Mouse (Mus musculus) lung, postnatal 36 days (tissue): ENCODE measurements at regions not wholly inside any gene's neighbourhood (a gene's known extent, or its start where the extent isn't known, plus 50 kb on each side); places are given as distances from the start of the nearest gene placed in this dataset.

ENCODE experiments used
- DNase-seq: peaks from one replicate; pipeline ENCODE4 v3.0.0; 2022; ENCODE audit warnings: mixed read lengths

DNA sequence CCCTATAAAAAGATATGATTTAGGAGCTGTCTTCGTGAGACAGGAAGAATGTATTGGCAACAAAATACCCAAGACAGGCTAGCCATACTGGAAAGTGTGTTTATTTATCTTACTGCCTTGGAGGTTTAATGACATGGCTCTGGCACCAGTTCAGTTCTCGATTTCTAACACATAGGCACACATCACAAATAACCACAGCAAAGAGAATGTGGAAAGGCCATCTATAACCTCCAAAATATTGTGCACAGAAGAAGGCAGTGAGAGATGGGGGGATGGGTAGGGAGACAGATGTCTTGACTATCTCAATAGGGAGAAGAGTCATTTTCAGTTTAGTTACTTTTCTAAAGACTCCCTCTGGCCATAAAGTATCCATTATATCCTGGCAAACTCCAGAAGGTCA is 90.5 kb downstream of the Minar1 start:
- DNase-seq: no peak

DNA sequence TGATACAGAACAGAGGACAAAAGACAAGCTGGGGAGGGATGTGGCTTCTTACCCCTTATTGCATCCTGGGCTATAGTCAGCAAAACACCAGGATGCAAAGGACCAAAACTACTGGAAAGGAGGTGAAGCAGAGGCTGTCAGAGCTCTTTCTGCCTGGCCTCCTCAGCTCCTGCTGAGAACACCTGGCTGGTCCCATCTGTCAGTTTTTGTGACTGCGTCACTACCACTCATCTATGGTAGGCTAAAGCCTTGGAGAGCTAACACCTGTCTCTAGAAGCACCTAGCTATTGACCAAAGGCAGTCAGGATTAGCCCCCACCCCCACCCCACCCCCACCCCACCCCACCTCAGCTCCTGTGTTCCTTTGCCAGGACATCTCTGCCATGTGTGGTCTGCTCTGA is 98.8 kb downstream of the Minar1 start:
- no peak for DNase-seq

DNA sequence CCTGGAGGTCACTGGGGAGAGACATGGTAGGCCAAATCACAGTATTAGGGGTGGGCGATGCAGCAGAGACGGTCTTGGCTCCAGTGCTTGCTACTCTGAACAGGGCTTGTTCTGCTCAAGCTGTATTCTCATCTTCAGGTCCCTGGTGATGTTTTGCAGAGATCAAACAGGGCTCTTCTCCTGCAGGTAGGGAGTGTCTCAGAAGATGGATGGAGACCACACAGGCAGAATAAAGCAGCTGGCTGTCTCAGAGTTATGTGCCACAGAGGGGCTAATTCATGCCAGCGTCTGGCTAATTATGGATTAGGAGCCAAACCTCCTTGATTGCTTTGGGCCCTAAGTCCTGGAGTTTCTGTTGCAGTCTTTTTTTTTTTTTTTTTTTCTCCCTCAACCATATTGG is 99.2 kb downstream of the Minar1 start:
- DNase-seq: no peak

DNA sequence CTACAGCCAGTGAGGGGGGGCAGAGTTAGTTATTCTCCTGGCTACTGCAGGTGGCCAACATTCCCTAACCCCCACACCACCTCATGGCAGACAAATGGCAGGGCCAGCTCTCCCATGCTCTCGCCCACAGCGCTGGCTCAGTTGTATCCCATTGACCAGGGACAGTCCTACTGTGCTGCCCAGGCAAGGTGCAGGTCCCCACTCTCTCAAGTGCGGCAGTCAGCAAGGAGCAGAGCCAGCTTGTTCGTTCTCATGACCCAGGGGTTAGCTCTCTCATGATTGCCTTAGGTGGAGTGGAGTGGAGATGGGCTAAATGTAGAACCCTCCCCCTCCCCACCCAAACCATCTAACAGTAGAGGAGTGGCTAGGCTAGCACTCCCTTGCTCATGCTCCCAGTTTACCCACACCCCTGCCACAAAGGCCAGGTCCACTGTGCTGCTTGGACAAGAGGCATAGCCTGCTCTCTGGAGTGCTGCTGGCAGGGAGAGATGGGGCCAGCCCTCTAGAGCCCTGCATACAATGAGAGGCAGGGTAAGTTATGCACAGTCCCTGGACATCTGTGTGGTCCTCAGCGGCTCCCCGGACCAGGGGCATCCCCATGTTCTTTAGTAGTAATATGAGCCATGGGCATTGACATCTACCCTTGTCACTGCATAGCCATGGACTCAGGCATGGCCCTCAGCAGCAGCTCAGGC is 114.4 kb downstream of the Minar1 start:
- DNase-seq: no peak

DNA sequence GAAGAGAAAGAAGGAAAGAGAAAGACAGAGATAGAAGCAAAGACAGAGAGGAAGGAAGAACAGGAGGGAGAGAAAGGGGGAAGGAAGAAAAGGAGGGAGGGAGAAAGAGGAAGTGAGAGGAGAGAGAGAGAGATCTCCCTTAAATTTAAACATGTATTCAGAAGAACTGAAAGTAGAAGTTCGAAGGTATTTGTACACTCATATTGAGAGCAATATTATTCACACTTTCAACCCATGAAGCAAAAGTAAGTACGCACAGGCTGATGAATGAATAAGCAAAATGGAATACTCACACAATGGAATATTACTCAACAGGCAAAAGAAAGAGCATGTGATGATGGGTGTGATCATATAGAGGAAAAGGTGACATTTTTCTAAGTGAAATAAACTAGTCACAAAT is 120.8 kb downstream of the Minar1 start:
- DNase-seq: no peak

DNA sequence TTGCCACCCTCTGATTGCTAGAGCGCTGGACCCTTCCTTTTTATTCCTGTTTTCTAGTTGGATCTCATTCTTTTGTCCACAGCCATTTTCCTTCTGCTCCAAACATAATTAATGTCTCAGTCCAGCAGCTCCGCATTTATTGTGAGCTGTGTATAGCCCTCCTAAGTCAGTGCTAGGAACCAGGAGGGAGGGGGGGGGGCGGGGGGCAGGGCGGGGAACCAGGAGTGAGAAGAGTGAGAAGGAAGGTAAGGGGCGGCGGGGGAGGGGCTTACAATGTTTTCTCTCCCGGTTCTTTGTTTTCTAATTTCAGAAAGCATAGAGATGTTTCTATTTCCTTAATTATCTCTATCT is 125.6 kb downstream of the Minar1 start:
- DNase-seq: no peak

DNA sequence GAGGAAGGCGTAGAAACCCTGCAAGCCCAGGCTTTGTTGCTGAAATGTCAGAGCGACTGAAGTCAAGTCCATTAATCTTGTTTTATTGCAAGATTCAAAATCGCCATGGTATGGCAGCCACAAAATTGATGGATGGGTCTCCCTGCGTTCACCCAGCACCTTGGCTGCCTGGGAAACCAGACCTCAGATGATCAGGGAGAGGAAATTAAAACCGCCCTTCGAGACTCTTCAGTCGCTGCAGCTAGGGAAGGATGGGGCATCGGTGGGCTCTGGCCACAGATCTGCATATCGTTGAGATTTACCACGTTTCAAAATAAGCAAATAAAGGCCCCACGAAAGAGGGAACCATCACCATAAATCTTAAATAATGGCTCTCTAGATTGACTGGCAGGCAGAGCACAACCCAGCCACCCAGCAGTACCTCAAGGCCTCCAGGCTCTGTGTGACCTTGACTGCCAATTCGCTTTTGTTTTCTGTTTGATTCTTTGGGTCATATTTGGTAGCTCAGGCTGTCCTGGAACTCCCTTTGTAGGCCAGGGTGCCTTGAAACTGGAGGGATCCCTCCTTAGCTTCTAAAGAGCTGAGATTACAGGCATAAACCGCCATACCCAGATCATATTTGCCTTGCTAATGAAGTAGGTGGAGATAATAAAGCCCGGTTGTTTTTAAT is 126.1 kb downstream of the Minar1 start:
- no peak for DNase-seq

DNA sequence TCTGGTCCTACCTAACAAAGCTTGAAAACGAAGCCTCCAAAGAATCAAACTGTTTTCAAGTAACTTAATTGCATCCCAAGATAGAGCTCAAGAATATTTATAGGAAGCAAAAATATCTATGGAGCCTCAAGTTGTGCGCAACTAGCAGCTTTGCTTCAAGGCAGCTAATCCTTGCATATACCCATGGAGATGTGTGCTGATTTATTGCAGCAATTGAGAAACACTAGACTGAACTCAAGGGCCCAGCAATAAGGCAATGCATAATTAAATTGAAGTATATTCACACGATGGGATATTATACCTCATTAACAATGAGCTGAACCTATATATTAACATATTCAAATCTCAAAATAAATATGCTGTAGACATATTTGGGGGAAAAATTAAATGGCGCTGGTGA is 135.3 kb downstream of the Minar1 start:
- DNase-seq: no peak

DNA sequence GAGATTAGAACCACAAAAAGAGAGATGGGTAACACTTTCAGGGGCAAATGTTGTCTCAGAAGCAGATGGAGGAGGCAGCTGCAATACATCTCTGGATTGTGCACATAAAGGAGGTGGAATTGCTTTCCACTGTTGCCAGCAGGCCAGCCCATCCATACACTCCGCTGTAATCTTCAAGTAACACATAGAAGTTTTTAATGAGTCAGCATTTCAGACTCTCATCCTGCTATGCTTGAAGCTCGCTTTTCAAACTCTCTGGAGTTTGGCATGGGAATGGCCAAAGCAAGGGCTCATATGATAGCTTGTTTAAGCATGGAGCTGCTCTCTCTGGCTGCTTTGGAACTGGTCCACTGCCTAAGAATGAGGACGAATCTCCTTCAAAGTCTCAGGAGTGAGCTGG is 143.5 kb downstream of the Minar1 start:
- no peak for DNase-seq

DNA sequence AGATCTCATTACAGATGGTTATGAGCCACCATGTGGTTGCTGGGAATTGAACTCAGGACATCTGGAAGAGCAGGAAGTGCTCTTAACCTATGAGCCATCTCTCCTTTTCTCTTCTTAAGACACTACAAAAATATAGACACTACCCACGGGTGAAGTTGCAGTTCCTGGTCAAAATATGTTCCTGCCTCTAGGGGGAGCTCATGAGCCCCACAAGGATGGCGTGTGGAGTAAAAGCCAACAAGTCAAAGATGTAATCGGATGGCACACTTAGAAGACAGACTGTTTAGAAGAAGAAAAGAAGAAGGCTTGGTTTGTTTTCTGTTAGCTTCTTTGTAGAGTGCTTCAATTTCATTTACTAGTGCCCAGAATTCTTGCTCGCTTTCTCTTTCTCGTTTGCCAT is 161.7 kb downstream of the Minar1 start:
- DNase-seq: peak; percentile 25

DNA sequence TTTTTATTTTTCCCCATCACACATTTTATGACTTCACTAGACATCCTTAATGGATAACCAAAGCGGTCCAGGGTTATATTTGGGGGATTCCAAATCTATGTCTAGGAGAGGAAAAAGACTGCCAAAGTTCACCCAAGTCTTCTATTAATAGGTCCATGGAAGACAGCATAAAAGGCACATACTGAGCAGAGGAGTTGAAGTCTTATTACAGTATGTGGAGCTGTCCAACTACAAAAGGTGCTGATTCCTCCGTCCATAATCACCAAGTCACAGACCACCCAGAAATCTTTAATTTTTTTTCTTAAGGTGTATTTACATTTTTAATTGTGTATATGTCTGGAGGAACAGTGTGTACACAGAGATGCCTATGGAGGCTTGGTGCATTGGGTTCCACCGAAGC is 166.3 kb downstream of the Minar1 start:
- no peak for DNase-seq

DNA sequence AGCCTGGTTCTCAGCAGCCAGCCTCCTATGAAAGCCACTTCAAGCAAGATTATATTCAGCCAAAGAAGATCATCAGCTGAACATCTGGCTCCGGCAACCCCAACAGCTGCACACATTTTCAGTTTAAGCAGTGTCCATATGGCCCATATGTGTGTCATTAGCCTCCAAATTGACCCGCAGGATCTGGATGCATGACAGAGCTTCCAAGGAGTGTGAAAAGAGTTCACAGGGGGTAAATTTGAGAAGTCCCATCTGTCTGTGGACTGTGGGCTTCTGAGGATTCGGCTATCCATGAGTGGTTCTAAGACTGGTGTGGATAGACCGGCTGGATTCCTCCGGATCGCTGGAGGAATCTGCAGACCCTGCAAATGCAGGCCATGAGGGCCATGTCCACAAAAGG is 173.3 kb downstream of the Minar1 start:
- DNase-seq: no peak
